Comparison of ENCODE assay signal across 8 mouse cellular contexts in the genomic region with DNA sequence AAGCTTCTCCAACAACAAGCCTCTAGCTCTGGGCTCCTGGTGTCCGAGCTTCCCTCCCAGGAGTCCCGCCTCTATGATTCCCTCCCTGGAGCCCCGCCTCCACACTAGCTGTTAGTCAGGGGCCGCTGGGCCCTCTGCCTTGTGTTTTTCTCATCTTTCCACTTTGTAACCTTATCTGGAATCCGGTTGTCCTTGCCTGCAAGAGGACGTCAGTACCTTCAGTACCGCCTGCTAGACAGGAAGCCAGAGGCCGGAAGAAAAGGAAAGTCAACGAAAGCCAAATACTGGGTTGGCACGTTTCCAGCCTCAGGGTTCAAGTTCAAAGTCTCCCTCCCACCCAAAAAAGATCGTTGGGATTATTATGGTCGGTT. TPM values are rescaled to one million over a fixed set of nuclear protein-coding genes. Genes with fewer than 3 reads are reported as not detected.
A peak's percentile ranks its signal among the peaks of the same experiment; 100 is the strongest.
DNase-seq lines count a peak whose midpoint lies in the region; ATAC-seq and TF ChIP-seq lines count a peak whose summit lies in the region.

No protein-coding gene starts in this region.

- peak; percentile 65 for ATAC-seq in intestine, postnatal 0 days
- ATAC-seq in liver, postnatal 0 days, result peak; percentile 63
- no peak for ATAC-seq in forebrain, postnatal 0 days

- peak overlapping the region; percentile 74 for H3K27ac ChIP-seq in spleen, adult 2 months (ENCODE audit: insufficient read depth, low read length)
- peak overlapping the region; percentile 74; the same call in 1 of the 2 replicates for H3K27ac ChIP-seq in intestine, postnatal 0 days (ENCODE audit: low read depth, low read length)
- peak overlapping the region; percentile 71 for H3K27ac ChIP-seq in liver, postnatal 0 days (ENCODE audit: low read depth)
- H3K27ac ChIP-seq in forebrain, postnatal 0 days (ENCODE audit: low read depth, low read length), result no peak overlapping the region

- no peak for TF ChIP-seq POLR2A in spleen, adult 2 months (IDR thresholded peaks at IDR 0.05; ENCODE audit: low read depth, low read length)

- no peaks in the 10 kb centered on the region for H3K9me3 ChIP-seq in intestine, postnatal 0 days (ENCODE audit: control insufficient read depth)
- no peaks in the 10 kb centered on the region for H3K9me3 ChIP-seq in liver, postnatal 0 days (ENCODE audit: low read length)
- no peaks in the 10 kb centered on the region for H3K9me3 ChIP-seq in forebrain, postnatal 0 days (ENCODE audit: low read length)

- no peak overlapping the region; the same call in 1 of the 2 replicates for H3K4me3 ChIP-seq in spleen, adult 2 months (ENCODE audit: extremely low read depth, insufficient read depth, insufficient read length)
- H3K4me3 ChIP-seq in intestine, postnatal 0 days (ENCODE audit: low read depth, low read length), result no peak overlapping the region
- 0 out of 2 replicates have a peak overlapping the region, but pooled peaks have one; percentile 10 for H3K4me3 ChIP-seq in liver, postnatal 0 days (ENCODE audit: low read depth, low read length)
- H3K4me3 ChIP-seq in forebrain, postnatal 0 days (ENCODE audit: low read depth, low read length), result no peak overlapping the region

- 17% methylated on average over 12 of the region's 12 CpGs for WGBS in spleen, adult 2 months
- 0% methylated on average over 12 of the region's 12 CpGs for WGBS in intestine, postnatal 0 days
- 12% methylated on average over 12 of the region's 12 CpGs for WGBS in liver, postnatal 0 days (ENCODE audit: insufficient replicate concordance)
- WGBS in forebrain, postnatal 0 days, result 30% methylated on average over 12 of the region's 12 CpGs

- H3K4me1 ChIP-seq in spleen, adult 2 months (ENCODE audit: control insufficient read depth, insufficient read depth, insufficient read length), result peaks cover 73% of the 10 kb centered on the region
- H3K4me1 ChIP-seq in intestine, postnatal 0 days (replicated peaks; ENCODE audit: control insufficient read depth, insufficient read depth, low read length), result peaks cover 8% of the 10 kb centered on the region
- peaks cover 8% of the 10 kb centered on the region for H3K4me1 ChIP-seq in liver, postnatal 0 days (ENCODE audit: insufficient read depth)
- H3K4me1 ChIP-seq in forebrain, postnatal 0 days (ENCODE audit: insufficient read depth), result no peaks in the 10 kb centered on the region

- peak; percentile 68 for TF ChIP-seq EP300 in liver, postnatal 0 days (IDR thresholded peaks at IDR 0.05; ENCODE audit: low read depth)

- no peak for TF ChIP-seq CTCF in spleen, adult 2 months (IDR thresholded peaks at IDR 0.05; ENCODE audit: extremely low read depth, insufficient read depth, insufficient read length, insufficient replicate concordance)
- TF ChIP-seq CTCF in intestine, postnatal 0 days (IDR thresholded peaks at IDR 0.05; ENCODE audit: low read depth), result no peak
- no peak for TF ChIP-seq CTCF in liver, postnatal 0 days (IDR thresholded peaks at IDR 0.05; ENCODE audit: low read depth)
- no peak for TF ChIP-seq CTCF in forebrain, postnatal 0 days (IDR thresholded peaks at IDR 0.05; ENCODE audit: low read depth)

- no peak for DNase-seq in spleen, adult 2 months (ENCODE audit: low read depth in 1 of 2, low spot score in 2 of 2)
- DNase-seq in spleen, adult 18-20 months, result no peak
- peak; percentile 57 for DNase-seq in gastrocnemius, postnatal 10 days
- peak; percentile 58 for DNase-seq in liver, postnatal 0 days
- DNase-seq in thymus, postnatal 14 days, result peak; percentile 61
- no peak for DNase-seq in layer of hippocampus, adult 11-12 months (ENCODE audit: low spot score)
- DNase-seq in forebrain, postnatal 0 days, result no peak

- H3K36me3 ChIP-seq in spleen, adult 2 months (ENCODE audit: control insufficient read depth, insufficient read depth, low read length), result peaks cover 78% of the 10 kb centered on the region
- H3K36me3 ChIP-seq in intestine, postnatal 0 days (ENCODE audit: control insufficient read depth, insufficient read depth), result peaks cover 66% of the 10 kb centered on the region
- peaks cover 28% of the 10 kb centered on the region for H3K36me3 ChIP-seq in liver, postnatal 0 days (replicated peaks; ENCODE audit: insufficient read depth, low read length)
- no peaks in the 10 kb centered on the region for H3K36me3 ChIP-seq in forebrain, postnatal 0 days (ENCODE audit: insufficient read depth)

- H3K4me2 ChIP-seq in intestine, postnatal 0 days (replicated peaks; ENCODE audit: low read depth), result peak overlapping the region; percentile 24; the same call in 1 of the 2 replicates
- H3K4me2 ChIP-seq in liver, postnatal 0 days (ENCODE audit: low read depth, low read length), result peak overlapping the region; percentile 59
- H3K4me2 ChIP-seq in forebrain, postnatal 0 days (ENCODE audit: low read depth), result no peak overlapping the region

- peak overlapping the region; percentile 34; the same call in 1 of the 2 replicates for H3K9ac ChIP-seq in intestine, postnatal 0 days (ENCODE audit: low read depth, low read length)
- 0 out of 2 replicates have a peak overlapping the region, but pooled peaks have one; percentile 26 for H3K9ac ChIP-seq in liver, postnatal 0 days (replicated peaks)
- no peak overlapping the region for H3K9ac ChIP-seq in forebrain, postnatal 0 days

- H3K27me3 ChIP-seq in spleen, adult 2 months (ENCODE audit: control insufficient read depth, insufficient read depth, low read length), result no peaks in the 10 kb centered on the region
- no peaks in the 10 kb centered on the region for H3K27me3 ChIP-seq in intestine, postnatal 0 days (replicated peaks; ENCODE audit: control insufficient read depth, insufficient read depth, low read length)
- no peaks in the 10 kb centered on the region for H3K27me3 ChIP-seq in liver, postnatal 0 days (ENCODE audit: insufficient read depth, low read length)
- H3K27me3 ChIP-seq in forebrain, postnatal 0 days (ENCODE audit: insufficient read depth, low read length), result no peaks in the 10 kb centered on the region

RNA-seq across cellular contexts. Expression of a gene that starts 15.9 kb away (rescaled TPM):
- polyA plus RNA-seq in spleen, adult 2 months (2012; rRNA removed), result 255 and 267 TPM in 2 replicates
- 1 to 10 TPM; 2.0 to 2.6 TPM for total RNA-seq in gastrocnemius, postnatal 10 days (2021)
- polyA plus RNA-seq in intestine, postnatal 0 days (2015; fragmentation: Nextera tagmentation; extraction: Ambion mirVana), result 79.5 and 92.3 TPM in 2 replicates
- 28.3 and 31.8 TPM in 2 replicates for polyA plus RNA-seq in liver, postnatal 0 days (2015; fragmentation: Nextera tagmentation; extraction: Ambion mirVana)
- total RNA-seq in forebrain, postnatal 0 days (2014; rRNA removed), result 2.8 and 3.3 TPM in 2 replicates
- polyA plus RNA-seq in forebrain, postnatal 0 days (2015; fragmentation: Nextera tagmentation; extraction: Ambion mirVana), result 4.6 and 5.8 TPM in 2 replicates

Comparison
In these comparisons a context has a peak if more than half of its experiments do, and no peak if none do; other contexts are left out.
1. DNase-seq: peak in gastrocnemius, postnatal 10 days (single experiment), liver, postnatal 0 days (single experiment) and thymus, postnatal 14 days (single experiment); none in spleen, adult 2 months (0 of 2), spleen, adult 18-20 months (0 of 2), layer of hippocampus, adult 11-12 months (single experiment) and forebrain, postnatal 0 days (single experiment).